Mouse (Mus musculus) lung, postnatal 4 days (tissue): ENCODE results near the gene Cradd.

Source experiments
- DNase-seq, 2 experiments: peaks; one replicate each; pipeline ENCODE4 v3.0.0; 2021

The Cradd gene

DNA sequence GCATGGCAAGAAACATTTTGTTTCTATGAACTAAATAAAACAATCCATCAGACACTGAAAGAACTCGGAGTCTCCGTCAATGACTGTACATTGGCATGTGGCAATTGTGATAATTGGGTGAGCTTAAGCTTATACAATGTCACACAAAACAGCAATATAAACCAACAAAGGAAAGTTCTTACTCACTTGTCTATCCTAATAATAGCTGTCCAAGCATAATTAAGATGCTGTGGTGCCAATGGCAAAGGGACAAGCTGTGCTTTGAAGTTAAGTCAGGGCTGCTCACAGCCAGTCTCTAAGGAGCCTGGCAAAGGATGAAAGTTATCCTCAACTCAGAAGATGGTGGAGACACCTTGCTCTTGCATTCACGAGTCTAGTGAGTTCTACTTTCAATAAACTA is 89.3 kb downstream of the Cradd start:
- DNase-seq: no peak

DNA sequence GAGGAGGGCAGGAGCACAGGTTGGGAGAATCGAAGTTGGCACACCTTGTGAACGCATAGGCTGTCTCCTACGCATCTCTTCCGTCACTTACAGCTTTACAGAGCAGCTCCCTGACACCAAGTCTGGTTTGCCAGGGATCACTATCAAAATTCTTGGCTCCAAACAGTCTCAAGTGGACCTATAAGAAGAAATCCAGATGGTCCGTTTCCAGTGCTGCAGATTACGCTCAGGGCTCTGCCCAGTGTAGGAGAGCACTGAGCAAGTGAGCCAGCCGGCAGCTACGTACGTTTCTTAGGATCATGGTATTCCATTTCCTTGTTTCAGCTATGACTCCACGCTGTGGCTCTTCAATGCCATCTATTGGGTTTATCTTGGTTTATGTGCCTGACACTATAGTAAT is 90.9 kb downstream of the Cradd start:
- DNase-seq: no peak

DNA sequence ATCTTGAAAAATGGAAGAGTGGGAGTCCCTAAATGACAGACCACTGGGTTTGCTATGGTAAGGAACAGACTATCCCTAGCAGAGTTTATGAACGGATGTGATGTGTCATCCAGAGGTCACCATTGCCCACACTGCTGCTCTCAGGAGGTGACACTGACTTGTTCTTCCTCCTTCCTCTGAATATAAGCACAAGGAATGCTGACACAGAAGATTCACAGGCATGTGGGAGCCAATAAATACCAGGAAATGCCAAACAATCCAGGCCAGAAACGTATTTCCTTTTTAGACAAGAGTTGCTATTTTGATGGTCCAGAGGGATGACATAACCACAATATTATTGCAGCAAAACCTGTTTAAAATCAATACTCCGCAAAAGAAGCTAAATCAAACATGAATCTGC is 91.4 kb downstream of the Cradd start:
- peak; percentile 24 to 55 for DNase-seq

DNA sequence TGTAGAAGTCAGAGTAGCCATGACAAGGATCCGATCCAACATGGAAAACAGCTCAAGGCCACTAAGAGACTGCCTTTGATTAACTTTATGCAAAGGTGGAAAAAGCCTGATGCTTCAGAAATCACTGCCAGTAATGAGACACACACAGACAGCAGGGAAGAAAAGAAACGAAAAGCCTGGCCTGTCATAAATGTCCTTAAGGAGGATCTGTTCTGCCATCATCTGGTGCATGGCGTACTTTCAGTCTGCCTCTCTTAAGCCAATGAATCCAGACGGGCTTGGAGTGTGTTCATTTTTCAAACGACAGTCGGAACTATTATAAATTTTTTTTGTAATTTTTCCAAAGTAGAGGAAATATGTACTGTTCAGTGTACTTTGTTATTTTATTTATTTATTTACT is 95.7 kb downstream of the Cradd start:
- no peak for DNase-seq

DNA sequence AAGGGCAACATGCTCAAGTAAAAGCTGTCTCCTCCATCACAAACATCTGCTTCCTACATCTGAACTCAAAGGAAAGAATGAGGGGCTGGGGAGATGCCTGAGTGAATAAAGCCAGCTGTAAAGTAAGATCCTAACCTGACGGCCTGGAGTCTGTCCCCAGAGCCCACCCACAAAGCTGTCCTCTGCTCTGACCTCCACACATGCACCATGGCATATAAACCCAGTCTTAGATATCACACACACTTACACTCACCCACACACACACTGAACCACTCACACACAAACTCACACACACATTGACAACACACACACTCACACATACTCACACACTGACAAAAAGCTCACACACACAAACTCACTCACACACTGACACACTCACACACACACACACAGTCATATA is 96.3 kb downstream of the Cradd start:
- DNase-seq: no peak

DNA sequence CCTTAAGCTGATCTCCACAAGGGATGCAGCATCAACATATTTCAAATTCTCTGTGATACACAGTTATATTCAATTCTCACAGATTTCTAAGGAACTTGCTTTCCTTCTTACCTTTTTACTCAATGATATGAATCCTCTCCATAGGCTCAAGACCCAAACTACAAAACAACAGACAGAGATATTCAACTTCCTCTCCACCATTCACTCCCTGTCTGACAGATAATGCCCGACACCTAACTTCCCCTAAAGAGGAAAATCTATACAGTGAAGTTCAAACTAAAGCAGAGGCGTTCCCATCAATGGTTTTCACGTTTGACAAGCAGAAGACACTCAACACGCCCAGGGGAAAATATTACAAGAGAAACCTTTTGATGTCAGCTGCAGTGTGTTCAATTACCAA is 97.2 kb downstream of the Cradd start:
- DNase-seq: no peak

DNA sequence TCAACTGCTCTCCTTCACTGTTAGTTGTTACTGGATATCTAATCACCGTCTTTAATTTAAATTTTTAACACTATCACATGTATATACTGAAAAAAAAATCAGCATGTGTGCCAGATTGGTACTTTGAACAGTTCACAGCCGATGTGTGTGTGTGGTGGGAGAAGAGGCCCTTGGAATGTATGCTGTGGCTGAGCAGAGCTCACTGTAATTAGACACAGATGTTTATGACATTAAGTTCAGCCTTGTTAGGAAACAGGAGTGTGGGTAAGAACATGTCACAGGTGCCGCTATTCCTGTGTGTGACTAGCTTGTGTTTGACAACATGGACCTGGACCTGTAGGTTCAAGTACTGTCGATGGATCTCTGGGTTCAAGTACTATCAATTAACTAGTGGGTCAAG is 98.9 kb downstream of the Cradd start:
- DNase-seq: no peak

DNA sequence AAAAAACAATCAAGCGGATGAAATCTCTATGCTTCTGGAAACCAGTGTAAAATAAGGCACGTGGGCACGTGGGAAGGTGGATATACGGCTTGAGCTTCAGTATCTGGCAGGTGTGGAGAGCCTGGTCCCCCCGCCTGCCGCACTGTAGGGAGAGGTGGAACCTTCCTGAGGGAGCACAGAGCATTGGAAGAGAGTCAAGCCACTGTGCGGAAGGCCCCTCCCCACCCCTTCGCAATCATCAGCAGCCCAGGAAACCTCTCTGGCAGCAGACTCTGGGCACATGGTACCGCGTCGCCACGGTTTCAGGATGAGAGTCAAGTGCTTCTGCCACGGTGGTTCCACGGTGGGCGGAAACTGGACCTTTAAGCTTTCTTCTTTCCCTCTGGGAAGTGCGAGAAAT is 100.7 kb downstream of the Cradd start:
- DNase-seq: no peak

DNA sequence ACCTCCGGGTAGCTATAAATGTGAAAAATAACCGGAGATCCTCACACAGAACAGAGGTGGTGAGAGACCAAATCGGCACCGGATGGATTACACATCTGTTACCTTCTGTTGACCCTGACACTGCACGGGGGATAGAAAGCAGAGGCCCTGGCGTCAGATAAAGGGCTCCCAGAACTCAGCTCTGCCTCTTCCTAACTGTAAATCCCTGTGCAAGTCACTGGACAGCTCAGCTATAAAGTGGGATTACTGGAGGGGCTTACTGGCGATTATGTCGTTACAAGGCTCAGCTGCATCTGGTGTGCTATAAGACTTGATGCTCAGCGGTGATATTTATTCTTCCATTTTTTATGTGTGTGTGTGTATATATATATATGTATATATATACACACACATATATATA is 102.0 kb downstream of the Cradd start:
- no peak for DNase-seq

DNA sequence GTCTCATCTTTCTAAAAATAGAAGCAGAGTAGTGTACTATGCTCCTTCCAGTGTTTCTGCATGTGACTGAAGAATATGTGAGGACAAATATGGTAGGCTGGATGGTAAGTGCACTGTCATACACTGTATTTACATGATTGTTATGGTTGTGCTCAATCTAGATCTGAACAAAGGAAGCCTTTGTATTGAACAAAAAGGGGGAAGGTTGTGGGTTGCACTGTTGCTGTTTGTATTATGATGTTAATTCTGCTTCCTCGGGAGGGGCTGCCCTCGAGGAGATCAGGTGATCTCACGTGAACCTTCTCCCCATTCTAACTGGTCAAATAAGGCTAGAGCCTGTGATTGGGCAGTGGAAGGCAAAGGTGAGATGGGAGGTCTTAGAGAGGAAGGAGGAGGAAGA is 103.4 kb downstream of the Cradd start:
- DNase-seq: no peak

DNA sequence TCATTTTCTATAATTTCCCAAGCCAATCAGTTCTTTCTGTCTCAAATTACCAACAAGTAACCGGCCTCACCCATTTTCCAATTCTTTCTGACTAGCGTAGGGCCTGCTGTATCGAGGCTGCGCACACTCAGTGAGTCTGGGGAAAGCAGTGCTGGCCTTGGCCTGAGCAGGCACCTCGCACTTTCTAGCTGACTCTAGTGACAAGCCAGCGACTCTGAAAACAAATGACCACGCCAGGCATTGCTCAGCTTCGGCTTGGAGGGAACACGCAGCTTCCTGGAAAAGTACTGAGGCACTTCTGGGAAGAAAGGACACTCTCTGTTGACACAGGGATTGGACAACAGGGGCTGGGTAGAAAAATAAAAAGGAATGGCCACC is 105.3 kb downstream of the Cradd start:
- peak; percentile 38 to 75 for DNase-seq

DNA sequence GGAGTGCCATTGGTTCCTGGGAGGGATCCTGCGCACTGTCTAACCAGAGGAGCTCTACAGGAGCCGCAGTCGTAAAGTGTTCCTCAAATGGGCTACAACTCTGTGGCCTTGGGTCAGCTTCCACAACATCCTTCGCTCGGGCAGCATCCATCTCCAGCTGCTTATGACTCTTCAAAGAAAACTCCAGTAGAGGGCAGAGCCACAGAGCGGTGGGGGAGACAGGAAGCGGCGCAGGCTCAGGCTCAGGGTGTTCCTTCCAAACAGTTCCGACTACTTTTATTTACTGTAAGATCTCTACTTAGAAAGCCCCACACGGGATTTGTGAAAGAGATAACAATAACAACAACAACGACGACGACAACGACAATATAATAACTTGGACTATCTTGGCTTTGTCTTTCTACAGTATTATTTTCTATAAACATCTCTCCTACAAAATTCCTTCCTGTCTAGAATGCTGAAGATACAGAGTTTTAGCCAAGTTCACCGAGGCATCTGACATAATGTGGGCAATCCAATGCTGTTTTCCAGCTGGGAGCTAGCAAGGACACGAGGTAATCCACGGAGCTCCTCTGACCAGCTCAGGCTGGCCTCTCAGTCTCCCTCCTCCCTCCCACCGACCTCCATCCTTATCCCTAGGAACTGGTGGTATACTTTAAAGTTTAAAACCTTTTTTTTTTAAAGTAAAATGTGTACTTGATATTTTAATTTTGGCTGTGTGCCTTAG is 105.8 kb downstream of the Cradd start:
- peak; percentile 61 to 76 for DNase-seq

DNA sequence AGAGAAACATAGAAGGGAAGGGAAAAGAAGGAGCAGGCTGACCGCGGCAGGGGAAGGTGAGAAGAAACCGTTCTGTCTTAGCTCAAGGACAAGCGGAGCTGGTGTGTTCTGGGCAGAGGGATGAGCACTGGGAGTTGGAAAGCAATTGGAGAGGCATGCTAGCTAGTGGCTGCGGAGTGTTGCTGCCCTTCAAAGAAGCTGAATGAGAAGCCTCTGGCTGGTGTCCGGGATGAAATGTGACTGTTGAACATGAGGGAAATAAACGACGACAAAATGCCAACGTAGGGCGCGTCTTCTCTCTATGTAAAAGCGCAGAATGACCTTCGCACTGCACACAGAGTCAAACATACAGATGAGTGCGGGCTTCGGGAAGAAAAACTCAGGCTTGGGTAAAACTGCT is 108.6 kb downstream of the Cradd start:
- DNase-seq: no peak

DNA sequence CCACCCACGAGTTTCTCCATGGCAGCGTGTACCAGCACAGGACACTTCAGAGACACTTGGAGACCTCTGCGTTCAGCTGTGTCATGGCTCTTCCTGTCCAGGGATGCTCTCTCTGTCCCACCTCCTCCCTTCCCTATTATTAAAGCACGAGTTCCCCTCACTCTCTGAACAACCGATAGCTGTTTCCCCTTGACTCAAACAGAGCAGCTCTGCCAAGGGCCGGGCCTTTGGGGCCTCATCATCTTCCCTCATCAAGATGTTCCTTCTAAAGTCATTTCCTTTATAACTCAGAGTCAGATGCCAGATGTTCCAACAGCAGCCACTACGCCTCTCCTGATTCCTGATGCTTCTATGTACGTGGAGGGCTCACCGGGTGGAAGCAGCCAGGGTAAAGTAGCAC is 110.1 kb downstream of the Cradd start:
- no peak for DNase-seq

DNA sequence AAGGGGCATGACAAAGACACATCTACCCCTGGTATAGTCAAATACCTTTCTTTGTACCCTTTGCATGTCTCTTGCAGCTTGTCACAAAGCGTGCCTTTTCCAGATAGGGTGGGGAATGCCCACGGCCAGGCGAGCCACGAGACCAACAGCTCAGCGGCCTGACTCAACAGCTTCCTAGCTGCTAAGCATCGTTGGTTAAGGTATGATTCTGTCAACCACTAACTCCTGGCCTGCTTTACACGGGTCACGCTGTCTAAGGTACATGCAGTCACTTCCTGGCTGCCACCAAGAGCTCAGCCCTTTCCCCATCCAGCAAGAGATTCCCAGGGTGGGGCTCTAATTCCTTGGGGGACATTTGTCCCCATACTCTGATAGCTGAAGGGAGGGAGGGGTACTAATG is 110.6 kb downstream of the Cradd start:
- DNase-seq: no peak

DNA sequence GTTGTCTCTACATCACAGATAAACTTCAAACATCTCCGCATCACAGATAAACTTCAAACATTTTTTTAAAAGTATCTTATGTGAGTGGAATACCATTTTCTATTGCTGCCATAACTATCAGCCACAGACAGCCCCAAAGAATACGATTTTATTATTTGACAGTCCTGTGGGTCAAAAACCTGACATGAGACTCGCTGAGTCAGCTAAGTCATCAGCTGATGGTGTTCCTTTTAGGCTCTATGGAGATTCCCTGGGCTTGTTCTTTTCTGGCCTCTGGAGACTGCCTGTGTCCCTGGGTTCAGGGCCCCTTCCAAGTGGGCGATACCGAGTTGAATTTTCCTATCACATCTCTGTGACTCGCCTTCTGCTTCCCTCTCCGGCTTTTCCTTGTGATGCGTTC is 112.3 kb downstream of the Cradd start:
- DNase-seq: no peak

DNA sequence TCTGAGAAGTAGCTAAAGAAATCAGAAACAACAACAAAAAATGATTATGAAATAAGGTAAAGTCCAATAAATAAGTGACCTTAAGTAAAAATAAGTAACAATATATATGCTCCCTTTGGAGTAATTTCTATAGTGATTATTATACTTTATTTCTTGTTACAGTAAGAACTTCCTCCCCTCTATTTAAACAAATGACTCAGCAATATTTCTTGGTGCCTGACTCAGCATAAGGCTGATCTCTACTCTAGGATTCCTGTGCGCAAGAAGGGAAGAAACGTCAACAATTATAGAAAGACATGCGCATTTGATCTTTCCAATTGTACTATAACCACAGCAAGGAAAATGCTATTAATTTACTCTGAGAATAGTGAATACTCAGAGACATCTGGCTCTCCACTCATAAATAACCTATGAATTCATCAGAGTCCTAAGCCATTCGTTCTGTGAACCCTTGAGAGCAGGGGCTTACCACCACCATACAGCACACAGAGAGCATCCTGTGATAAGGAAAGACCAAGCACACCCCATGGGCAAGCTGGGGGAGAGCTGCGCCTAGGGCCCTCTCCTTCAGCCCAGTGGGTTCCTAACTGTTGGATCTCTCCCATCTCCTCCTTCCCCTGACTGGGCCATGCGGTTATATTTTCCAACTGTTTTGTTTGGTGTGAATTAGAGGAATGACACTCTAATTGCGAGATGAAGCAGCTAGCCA is 113.1 kb downstream of the Cradd start:
- DNase-seq: no peak

DNA sequence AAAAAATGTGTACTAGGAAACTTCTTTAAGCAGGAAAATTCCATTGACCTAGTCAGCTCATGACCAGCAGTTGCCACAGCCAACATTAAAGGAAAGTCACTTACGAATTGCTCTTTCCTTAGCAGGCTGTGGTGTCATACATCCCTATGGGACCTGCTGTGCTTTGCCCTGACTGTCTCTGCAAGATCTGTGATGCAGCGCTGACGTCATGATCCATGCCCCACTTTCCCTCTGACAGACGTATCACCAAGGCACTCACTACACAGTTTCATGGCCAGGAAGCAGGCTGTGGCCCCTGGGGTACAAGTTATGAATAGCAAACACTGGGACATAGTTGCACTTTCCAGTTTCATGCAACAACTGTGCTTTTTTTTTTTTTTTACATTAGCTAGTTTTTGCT is 113.8 kb downstream of the Cradd start:
- DNase-seq: no peak

DNA sequence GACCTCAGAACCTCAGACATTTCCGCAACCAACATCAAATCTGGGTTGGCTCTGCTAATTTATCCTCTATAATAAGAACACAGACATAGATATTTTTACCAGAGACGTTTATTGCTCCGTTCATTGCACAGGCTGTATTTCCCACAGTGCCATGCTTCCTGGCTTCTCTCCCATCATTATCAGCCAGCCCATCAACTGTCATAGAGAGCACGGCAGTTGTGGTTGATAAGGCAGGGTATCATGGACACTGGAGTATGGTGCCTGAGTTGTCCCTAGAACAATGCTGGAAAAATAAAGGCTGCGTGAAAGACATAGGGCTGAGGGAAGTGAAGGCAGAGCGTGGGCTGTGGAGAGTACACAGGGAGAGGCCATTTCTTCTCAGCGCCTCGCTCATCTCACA is 116.5 kb downstream of the Cradd start:
- no peak for DNase-seq

DNA sequence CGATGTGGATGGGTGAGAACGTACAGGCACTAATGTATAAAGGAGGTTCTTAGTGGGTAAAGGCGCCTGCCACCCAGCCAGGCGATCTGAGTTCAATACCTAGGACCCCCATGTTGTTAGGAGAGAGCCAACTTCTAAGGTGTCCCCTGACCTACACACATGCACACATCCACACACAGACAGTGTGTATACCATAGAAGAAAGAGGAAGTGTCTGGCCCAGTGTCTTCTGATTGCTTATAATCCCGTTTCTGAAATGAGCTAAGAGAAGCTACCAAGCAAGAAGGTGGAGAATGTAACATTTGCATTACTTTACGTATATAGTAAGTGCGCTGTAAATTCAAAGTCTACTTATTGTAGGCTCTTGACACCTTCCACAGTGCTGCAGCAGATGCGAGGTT is 122.4 kb downstream of the Cradd start:
- no peak for DNase-seq

DNA sequence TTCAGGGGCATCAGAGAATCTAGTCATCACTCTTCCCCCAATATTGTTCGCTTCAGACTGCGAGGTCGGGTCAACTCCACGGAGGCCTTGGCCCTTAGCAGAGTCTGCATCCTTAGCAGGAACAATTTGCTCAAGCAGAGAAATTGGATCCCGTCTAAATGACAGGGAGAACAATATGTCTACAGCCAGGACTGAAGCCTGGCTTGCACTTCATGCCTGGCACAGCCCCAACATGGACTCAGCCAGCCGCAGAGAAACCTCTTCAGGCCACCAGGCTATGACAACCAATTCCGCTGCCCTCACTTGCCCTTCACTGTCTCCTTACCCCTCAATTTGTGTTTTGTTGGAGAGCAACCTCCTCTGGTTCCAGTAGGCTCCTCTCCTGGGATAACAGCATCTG is 123.6 kb downstream of the Cradd start:
- DNase-seq: peak; percentile 61 to 82

DNA sequence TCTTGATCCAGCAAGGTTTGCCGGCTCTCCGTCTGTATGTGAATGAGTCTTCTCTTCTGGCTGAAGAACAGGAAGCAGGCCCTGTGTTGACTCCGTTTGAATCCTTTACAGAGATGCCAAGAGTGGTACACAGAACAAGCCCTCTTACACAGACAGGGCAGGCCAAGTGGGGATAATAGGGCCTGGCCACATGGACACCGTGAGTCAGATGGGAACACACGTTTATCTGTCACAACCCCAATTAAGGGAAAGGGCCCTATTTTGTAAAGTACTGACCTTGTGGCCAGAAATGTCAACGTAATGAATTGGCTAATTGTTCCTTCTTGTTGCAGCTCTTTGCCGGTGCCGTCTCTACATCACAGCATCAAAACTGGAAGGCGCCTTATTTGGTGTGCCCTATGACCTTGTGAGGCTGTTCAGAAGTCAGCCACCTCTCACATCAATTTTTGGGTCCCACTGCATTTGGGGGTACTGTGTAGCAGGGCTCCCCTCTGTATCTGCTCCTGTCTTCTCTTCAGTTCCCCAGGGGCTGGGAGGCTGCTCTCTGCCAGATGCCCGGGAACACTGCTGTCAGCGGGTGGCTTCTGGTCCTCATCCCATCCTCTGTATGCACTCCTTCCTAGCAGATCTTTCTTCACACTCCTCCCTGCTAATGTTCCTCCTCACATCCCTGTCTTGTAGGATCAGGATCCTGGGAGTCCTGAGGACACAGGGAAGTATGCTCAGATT is 124.2 kb downstream of the Cradd start:
- no peak for DNase-seq

DNA sequence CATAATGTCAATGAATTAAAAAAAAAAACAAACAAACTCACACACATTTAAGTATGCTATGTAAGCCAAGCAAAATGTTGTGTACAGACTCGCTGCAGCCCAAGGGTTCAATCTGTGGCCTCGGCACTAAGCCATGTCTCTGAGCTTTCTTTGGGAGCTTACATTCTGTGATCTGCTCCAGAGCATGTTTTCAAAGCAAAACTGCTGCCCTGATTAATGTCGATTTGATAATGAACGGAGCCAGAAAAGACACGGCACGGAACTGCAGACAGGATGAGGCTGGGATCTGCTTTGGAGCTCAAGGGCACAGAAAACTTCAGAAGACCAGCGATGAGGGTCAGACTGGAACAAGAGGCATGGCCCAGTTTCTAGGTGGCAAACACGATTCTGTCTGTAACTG is 126.6 kb downstream of the Cradd start:
- DNase-seq: peak; percentile 49 to 83

DNA sequence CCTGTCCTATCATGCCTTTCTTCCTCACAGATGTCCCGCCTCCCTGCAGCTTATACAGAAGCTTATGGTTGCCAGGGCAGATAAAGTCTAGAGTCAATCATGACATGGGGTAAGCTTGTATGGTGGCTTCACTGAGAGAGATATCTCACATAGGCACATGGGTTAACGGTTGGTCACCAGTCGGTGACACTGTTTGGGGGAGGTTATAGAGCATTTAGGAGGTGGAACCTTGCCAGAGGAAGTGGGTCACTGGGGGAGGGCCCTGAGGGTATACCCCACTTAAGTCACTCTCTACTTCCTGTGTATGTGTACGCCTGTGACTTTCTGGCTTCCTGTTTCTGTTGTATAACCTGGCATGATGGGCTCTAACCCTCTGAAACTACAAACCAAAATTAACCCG is 128.2 kb downstream of the Cradd start:
- peak in 1 of 2 experiments; percentile 31 for DNase-seq
